Mouse (Mus musculus) 3134 (cell line): ENCODE results near the gene Gm10638.
A peak's percentile ranks its signal among the peaks of the same experiment; 100 is the strongest.

Experiments
- DNase-seq: peaks from one replicate; pipeline ENCODE4 v3.0.0-alpha.2; 2011; ENCODE audit warnings: low spot score; ENCODE audit not compliant: insufficient read length; ENCODE audit errors: extremely low read depth

The Gm10638 gene

GRCm38 (mm10) chr8:86745221-86745934, at the start of gene Gm10638, which contains the start of gene Siah1a:
TSS of gene Gm10638 (plus strand) at chr8:86745699.
TSS of gene Siah1a (minus strand) at chr8:86745934.
- peak; percentile 75 for DNase-seq

- DNase-seq = no peak
These were observed 49.8 kb upstream of the Gm10638 start for GRCm38 (mm10) chr8:86695703-86696102.

- no peak for DNase-seq
These were observed 46.6 kb upstream of the Gm10638 start for GRCm38 (mm10) chr8:86698811-86699421.

- DNase-seq = no peak
These were observed 46.0 kb upstream of the Gm10638 start for GRCm38 (mm10) chr8:86699471-86699870.

- no peak for DNase-seq
These were observed 43.0 kb upstream of the Gm10638 start for GRCm38 (mm10) chr8:86702453-86702852.

GRCm38 (mm10) chr8:86705317-86705716, 40.2 kb upstream of the Gm10638 start:
- no peak for DNase-seq

GRCm38 (mm10) chr8:86706756-86707155, 38.7 kb upstream of the Gm10638 start:
- no peak for DNase-seq

- no peak for DNase-seq
These were observed 37.6 kb upstream of the Gm10638 start for GRCm38 (mm10) chr8:86707873-86708272.

- DNase-seq = no peak
These were observed 32.9 kb upstream of the Gm10638 start for GRCm38 (mm10) chr8:86712594-86712993.

GRCm38 (mm10) chr8:86713407-86714188, 31.9 kb upstream of the Gm10638 start:
- DNase-seq = no peak

- DNase-seq = no peak
These were observed 27.0 kb upstream of the Gm10638 start for GRCm38 (mm10) chr8:86718332-86718994.

- DNase-seq = no peak
These were observed 26.1 kb upstream of the Gm10638 start for GRCm38 (mm10) chr8:86719368-86719767.

- DNase-seq = no peak
These were observed 24.6 kb upstream of the Gm10638 start for GRCm38 (mm10) chr8:86720756-86721459.

GRCm38 (mm10) chr8:86721490-86721889, 24.0 kb upstream of the Gm10638 start:
- no peak for DNase-seq

- DNase-seq = no peak
These were observed 18.5 kb upstream of the Gm10638 start for GRCm38 (mm10) chr8:86726959-86727358.

- no peak for DNase-seq
These were observed 17.1 kb upstream of the Gm10638 start for GRCm38 (mm10) chr8:86728224-86728950.

- no peak for DNase-seq
These were observed 15.2 kb upstream of the Gm10638 start for GRCm38 (mm10) chr8:86730303-86730702.

- DNase-seq = no peak
These were observed 14.6 kb upstream of the Gm10638 start for GRCm38 (mm10) chr8:86730860-86731259.

GRCm38 (mm10) chr8:86734171-86734570, 11.3 kb upstream of the Gm10638 start:
- no peak for DNase-seq

- no peak for DNase-seq
These were observed 10.5 kb upstream of the Gm10638 start for GRCm38 (mm10) chr8:86734954-86735353.
